Mouse (Mus musculus): Measurements from ENCODE around the gene Itln1. TPM values are rescaled to one million over a fixed set of nuclear protein-coding genes. Genes with fewer than 3 reads are reported as not detected.

The Itln1 gene
- total RNA-seq (2021), result not detected
- long read RNA-seq, experiment 1, result 0 reads
- long read RNA-seq, experiment 2, result 0 reads

- intact Hi-C loops (cut with DNase I), result no loop called here
- DNase-seq, result no peak
Measured at GRCm38 (mm10) chr1:171535194-171535593, at the start of gene Itln1. TSS of gene Itln1 (minus strand) at chr1:171535294.

- no peak for DNase-seq
- intact Hi-C loops (cut with DNase I), result no loop called here
Measured at GRCm38 (mm10) chr1:171584584-171584983, 49.5 kb upstream of the Itln1 start.

GRCm38 (mm10) chr1:171577168-171577567 lies 42.1 kb upstream of the Itln1 start:
- no peak for DNase-seq
- intact Hi-C loops (cut with DNase I), result no loop called here

GRCm38 (mm10) chr1:171568436-171568835 lies 33.3 kb upstream of the Itln1 start:
- DNase-seq, result no peak
- intact Hi-C loops (cut with DNase I), result loop anchor here (5.0 to 10.0 kb wide), 3 partner anchors 66 to 204 kb away; partner anchors contain the start of genes Alyref2 and Klhdc9

GRCm38 (mm10) chr1:171566777-171567176 lies 31.7 kb upstream of the Itln1 start:
- intact Hi-C loops (cut with DNase I), result loop anchor here (5.0 to 10.0 kb wide), 3 partner anchors 64 to 202 kb away; partner anchors contain the start of genes Alyref2 and Klhdc9
- DNase-seq, result no peak

- DNase-seq, result no peak
- intact Hi-C loops (cut with DNase I), result loop anchor here (5.0 to 10.0 kb wide), 3 partner anchors 64 to 201 kb away; partner anchors contain the start of genes Alyref2 and Klhdc9
Measured at GRCm38 (mm10) chr1:171565888-171566287, 30.8 kb upstream of the Itln1 start.

GRCm38 (mm10) chr1:171564247-171564646 lies 29.2 kb upstream of the Itln1 start:
- intact Hi-C loops (cut with DNase I), result loop anchor here (10.0 kb wide), 1 partner anchor 199 kb away; the partner anchor contains the start of gene Klhdc9
- DNase-seq, result no peak

GRCm38 (mm10) chr1:171563042-171563441 lies 27.9 kb upstream of the Itln1 start:
- DNase-seq, result no peak
- intact Hi-C loops (cut with DNase I), result loop anchor here (10.0 kb wide), 1 partner anchor 198 kb away; the partner anchor contains the start of gene Klhdc9

- intact Hi-C loops (cut with DNase I), result loop anchor here (10.0 kb wide), 1 partner anchor 197 kb away; the partner anchor contains the start of gene Klhdc9
- no peak for DNase-seq
Measured at GRCm38 (mm10) chr1:171561639-171562225, 26.6 kb upstream of the Itln1 start.

- intact Hi-C loops (cut with DNase I), result loop anchor here (10.0 kb wide), 1 partner anchor 196 kb away; the partner anchor contains the start of gene Klhdc9
- no peak for DNase-seq
Measured at GRCm38 (mm10) chr1:171561200-171561599, 26.1 kb upstream of the Itln1 start.

GRCm38 (mm10) chr1:171560262-171560661 lies 25.2 kb upstream of the Itln1 start:
- no peak for DNase-seq
- intact Hi-C loops (cut with DNase I), result loop anchor here (10.0 kb wide), 1 partner anchor 195 kb away; the partner anchor contains the start of gene Klhdc9

- intact Hi-C loops (cut with DNase I), result no loop called here
- no peak for DNase-seq
Measured at GRCm38 (mm10) chr1:171558898-171559297, 23.8 kb upstream of the Itln1 start, which contains the start of gene Cd244a. TSS of gene Cd244a (plus strand) at chr1:171559193.

GRCm38 (mm10) chr1:171558407-171558806 lies 23.3 kb upstream of the Itln1 start:
- intact Hi-C loops (cut with DNase I), result no loop called here
- no peak for DNase-seq

- DNase-seq, result no peak
- intact Hi-C loops (cut with DNase I), result no loop called here
Measured at GRCm38 (mm10) chr1:171556366-171556765, 21.3 kb upstream of the Itln1 start.

- intact Hi-C loops (cut with DNase I), result no loop called here
- no peak for DNase-seq
Measured at GRCm38 (mm10) chr1:171553359-171554341, 18.6 kb upstream of the Itln1 start.

GRCm38 (mm10) chr1:171552230-171552629 lies 17.1 kb upstream of the Itln1 start:
- DNase-seq, result no peak
- intact Hi-C loops (cut with DNase I), result no loop called here

GRCm38 (mm10) chr1:171551326-171551725 lies 16.2 kb upstream of the Itln1 start:
- intact Hi-C loops (cut with DNase I), result no loop called here
- no peak for DNase-seq

- no peak for DNase-seq
- intact Hi-C loops (cut with DNase I), result no loop called here
Measured at GRCm38 (mm10) chr1:171540694-171541093, 5.6 kb upstream of the Itln1 start.

GRCm38 (mm10) chr1:171534557-171534956 lies 537 bp downstream of the Itln1 start:
- DNase-seq, result no peak
- intact Hi-C loops (cut with DNase I), result no loop called here

GRCm38 (mm10) chr1:171532830-171533229 lies 2.3 kb downstream of the Itln1 start:
- intact Hi-C loops (cut with DNase I), result no loop called here
- no peak for DNase-seq

GRCm38 (mm10) chr1:171531367-171531766 lies 3.7 kb downstream of the Itln1 start:
- intact Hi-C loops (cut with DNase I), result no loop called here
- no peak for DNase-seq

All from gastrocnemius, postnatal 36 days (tissue).